Mouse (Mus musculus) inflammation-experienced regulatory T-cells, adult 6 months (primary cell): ENCODE results near the gene Nuak1. TPM values are rescaled to one million over a fixed set of nuclear protein-coding genes. Genes with fewer than 3 reads are reported as not detected.

ENCODE experiments used
- ATAC-seq: one replicate; pipeline ENCODE4 v1.8.0; 2017
- polyA plus RNA-seq, 3 experiments: library from polyadenylated mRNA; unstranded; fragments of 100-300 nt; shearing (Covaris generic); gene quantifications; one replicate each; pipeline ENCODE4 v1.2.1; 2017

The Nuak1 gene
- polyA plus RNA-seq, 3 experiments from 2014 or later: not detected

DNA sequence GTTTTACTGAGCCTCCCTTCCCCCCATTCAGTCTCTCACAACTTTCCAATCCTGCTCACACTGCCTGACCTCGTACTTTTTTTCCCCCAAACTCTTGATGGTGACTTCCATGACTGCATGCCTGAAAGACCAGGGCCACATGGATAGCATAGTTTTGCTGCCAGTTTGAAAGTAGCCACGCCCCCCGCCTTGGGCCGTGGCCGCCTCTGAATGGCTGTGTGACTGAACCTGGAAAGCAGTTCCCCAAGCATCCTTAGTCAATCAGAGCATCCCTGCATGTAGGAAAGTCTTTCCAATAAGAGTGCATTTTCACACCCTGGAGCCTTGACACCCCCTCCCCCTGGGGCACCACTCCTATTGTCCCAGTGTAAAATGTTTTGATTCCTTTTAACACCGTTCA lies 116.4 kb downstream of the Nuak1 start:
- ATAC-seq: no peak

Other genes with a start within 250 kb of the Nuak1 start
- gene Ckap4, start 93.5 kb upstream of the Nuak1 start, polyA plus RNA-seq: under 1 TPM in 2 of 3 experiments, not detected in 1; 0.26 to 0.36 TPM
- 100 to 1,000 TPM; 111 to 212 (median 193) TPM for gene Tcp11l2, start 136.0 kb upstream of the Nuak1 start, polyA plus RNA-seq
- gene Polr3b, start 181.7 kb upstream of the Nuak1 start, polyA plus RNA-seq: 10 to 100 TPM; 14.2 to 16.8 (median 15.2) TPM